Mouse (Mus musculus): ENCODE data around the gene Slc25a38. TPM values are rescaled to one million over a fixed set of nuclear protein-coding genes. Genes with fewer than 3 reads are reported as not detected.

Gene Slc25a38
- polyA plus RNA-seq, 3 experiments from 2014 or later, result 17.6 to 21.3 (median 18.1) TPM

- ATAC-seq, result no peak
Observed at GRCm38 (mm10) chr9:120149222-120149828, 39.2 kb downstream of the Slc25a38 start, which contains the start of gene Mobp. Gene Mobp (plus strand): TSS chr9:120149707.

GRCm38 (mm10) chr9:120151152-120151551 lies 41.0 kb downstream of the Slc25a38 start:
- ATAC-seq, result no peak

GRCm38 (mm10) chr9:120151906-120152399 lies 41.8 kb downstream of the Slc25a38 start:
- no peak for ATAC-seq

GRCm38 (mm10) chr9:120158047-120158446 lies 47.9 kb downstream of the Slc25a38 start:
- no peak for ATAC-seq

GRCm38 (mm10) chr9:120163862-120164261 lies 53.7 kb downstream of the Slc25a38 start:
- no peak for ATAC-seq

GRCm38 (mm10) chr9:120167826-120168225 lies 57.7 kb downstream of the Slc25a38 start:
- ATAC-seq, result no peak

- no peak for ATAC-seq
Observed at GRCm38 (mm10) chr9:120171295-120171694, 61.1 kb downstream of the Slc25a38 start.

Other genes with a start within 250 kb of the Slc25a38 start
- 10 to 100 TPM; 32.2 to 48.1 (median 43.3) TPM for gene Wdr48, start 215.5 kb upstream of the Slc25a38 start, polyA plus RNA-seq (2017; shearing (Covaris generic))
- gene Gorasp1, start 172.8 kb upstream of the Slc25a38 start, polyA plus RNA-seq (2017; shearing (Covaris generic)), result 1 to 10 TPM; 2.9 to 4.8 (median 4.5) TPM
- gene Ttc21a, start 172.8 kb upstream of the Slc25a38 start, polyA plus RNA-seq (2017; shearing (Covaris generic)), result not detected
- gene Csrnp1, start 125.7 kb upstream of the Slc25a38 start, polyA plus RNA-seq (2017; shearing (Covaris generic)), result 10 to 100 TPM; 21.7 to 47.3 (median 39.5) TPM
- not detected for gene Xirp1, start 86.8 kb upstream of the Slc25a38 start, polyA plus RNA-seq (2017; shearing (Covaris generic))
- 1 to 10 TPM in 1 of 3 experiments, under 1 TPM in 2; 0.29 to 1.2 (median 0.43) TPM for gene Cx3cr1, start 40.5 kb upstream of the Slc25a38 start, polyA plus RNA-seq (2017; shearing (Covaris generic))
- gene Ccr8, start 18.3 kb upstream of the Slc25a38 start, polyA plus RNA-seq (2017; shearing (Covaris generic)), result 100 to 1,000 TPM in 1 of 3 experiments, 10 to 100 TPM in 2; 58.7 to 102 (median 87.0) TPM
- 1,000 to 10,000 TPM; 2,403 to 3,589 (median 3,256) TPM for gene Rpsa, start 17.3 kb downstream of the Slc25a38 start, polyA plus RNA-seq (2017; shearing (Covaris generic))
- under 1 TPM in 1 of 3 experiments, not detected in 2; 0.21 TPM for gene Mobp, start 39.3 kb downstream of the Slc25a38 start, polyA plus RNA-seq (2017; shearing (Covaris generic))
- not detected for gene Myrip, start 191.1 kb downstream of the Slc25a38 start, polyA plus RNA-seq (2017; shearing (Covaris generic))

Measured in inflammation-experienced regulatory T-cells, adult 6 months (primary cell).